Mouse (Mus musculus) heart, postnatal 4 days (tissue): Measurements from ENCODE around the gene Cdh26. TPM values are rescaled to one million over a fixed set of nuclear protein-coding genes. Genes with fewer than 3 reads are reported as not detected.

Experiments
- DNase-seq: peaks from one replicate; pipeline ENCODE4 v3.0.0; 2021
- total RNA-seq, 2 experiments: library from RNA; stranded (reverse); gene quantifications; 2 replicates each; pipeline ENCODE4 v1.2.3; 2021

The Cdh26 gene
- total RNA-seq = under 1 TPM; 0.12 to 0.25 TPM

GRCm38 (mm10) chr2:178430231-178430630 is at the start of gene Cdh26:
Cdh26 (plus strand) TSS chr2:178430531.
- no peak for DNase-seq

DNA sequence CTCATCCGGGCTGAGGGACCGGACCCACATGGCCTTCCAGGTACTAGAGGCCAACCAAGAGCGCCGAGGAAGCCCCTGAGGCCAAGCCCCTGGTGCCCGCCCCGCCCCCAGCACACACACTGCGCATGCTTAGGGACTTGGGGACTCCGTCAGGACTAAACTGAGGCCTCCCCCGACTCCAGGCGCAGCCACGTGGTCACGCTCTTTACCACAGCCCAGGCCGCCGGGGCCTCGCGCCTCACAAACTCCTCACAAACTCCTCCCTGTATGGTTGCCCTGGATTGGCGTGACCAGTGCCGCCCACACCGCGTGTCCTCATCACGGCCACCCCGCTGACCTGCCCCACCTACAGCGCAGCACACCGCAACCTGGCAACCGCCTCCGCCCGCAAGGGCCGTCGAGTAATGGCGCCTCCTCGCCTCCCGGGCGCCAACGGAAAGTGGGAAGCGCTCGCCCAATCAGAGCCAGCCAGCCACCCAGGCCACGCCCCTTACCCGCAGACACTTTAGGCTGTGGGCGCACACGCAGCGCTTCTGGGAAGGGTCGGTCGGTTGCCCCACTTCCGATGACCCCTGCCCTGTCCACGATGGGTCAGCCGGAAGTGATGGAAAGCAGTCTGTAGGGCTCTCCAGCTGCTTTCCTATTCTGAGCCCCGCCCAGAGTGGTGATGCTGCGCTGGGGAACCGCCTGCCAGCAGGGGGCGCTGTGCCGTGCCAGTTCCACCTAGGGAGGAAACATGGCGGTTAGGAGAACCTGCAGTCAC is 23.1 kb upstream of the Cdh26 start, which contains the start of gene Sycp2:
Gene Sycp2, minus strand, starts transcription at position 633 of the 763 bp plus-strand sequence.
- no peak for DNase-seq

DNA sequence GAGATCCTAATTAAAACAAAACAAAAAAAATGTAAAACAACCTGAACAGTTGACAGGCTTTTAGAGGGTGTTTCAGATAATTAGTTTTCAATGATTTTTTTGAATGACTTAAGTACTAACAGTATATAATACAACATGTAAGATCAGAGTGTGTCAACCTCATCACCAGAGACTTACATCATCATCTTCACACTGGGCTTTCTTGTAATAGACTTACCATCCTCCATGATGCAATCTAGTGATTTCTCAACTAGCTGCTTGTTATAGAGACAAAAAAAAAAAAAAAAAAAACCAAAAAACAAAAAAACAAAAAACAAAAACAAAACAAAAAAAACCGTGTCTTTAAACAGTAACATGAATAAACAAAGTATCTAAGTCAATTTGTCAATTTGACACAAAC is 21.3 kb upstream of the Cdh26 start:
- no peak for DNase-seq

GRCm38 (mm10) chr2:178410286-178410685 is 20.0 kb upstream of the Cdh26 start:
- no peak for DNase-seq

GRCm38 (mm10) chr2:178412598-178412997 is 17.7 kb upstream of the Cdh26 start:
- DNase-seq = peak; percentile 68

- no peak for DNase-seq
Measured at GRCm38 (mm10) chr2:178413081-178413480, 17.2 kb upstream of the Cdh26 start.

DNA sequence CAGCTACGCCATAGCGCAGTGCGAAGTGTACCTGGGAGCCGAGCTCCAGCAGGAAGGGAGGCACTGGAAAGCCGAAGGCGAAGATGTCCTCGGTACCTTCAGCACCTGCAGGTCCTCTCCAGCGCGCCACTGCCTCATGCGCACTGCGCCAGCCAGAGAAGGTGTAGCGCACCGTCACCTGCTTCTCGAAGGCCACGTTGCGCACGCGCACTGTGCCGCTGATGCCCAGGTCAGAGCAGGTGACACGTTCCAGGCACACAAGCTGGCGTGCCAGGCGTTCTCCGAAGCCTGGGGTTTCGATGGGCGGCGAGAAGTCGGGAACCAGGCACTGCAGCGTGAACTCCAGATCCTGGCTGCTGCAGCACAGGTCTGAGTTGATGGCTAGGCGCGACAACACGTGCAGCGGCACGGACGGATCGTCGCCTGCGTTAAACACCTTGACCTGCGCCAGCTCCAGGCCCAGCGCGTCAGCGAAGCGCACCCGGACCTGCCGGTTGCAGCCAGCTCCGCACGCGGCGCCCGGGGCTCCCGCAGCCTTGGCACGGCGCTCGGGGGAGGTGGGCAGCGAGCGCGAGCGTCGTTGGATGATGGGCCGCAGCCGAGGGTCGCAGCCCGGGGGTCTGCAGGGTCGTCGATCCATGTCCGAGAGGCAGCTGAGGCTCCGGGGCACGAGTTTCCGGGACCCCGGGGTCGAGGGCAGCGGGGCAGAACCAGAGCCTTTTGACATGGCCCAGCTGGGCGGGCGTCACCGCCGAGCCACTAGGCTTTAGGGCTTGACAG is 16.7 kb upstream of the Cdh26 start:
- DNase-seq = peak; percentile 49

DNA sequence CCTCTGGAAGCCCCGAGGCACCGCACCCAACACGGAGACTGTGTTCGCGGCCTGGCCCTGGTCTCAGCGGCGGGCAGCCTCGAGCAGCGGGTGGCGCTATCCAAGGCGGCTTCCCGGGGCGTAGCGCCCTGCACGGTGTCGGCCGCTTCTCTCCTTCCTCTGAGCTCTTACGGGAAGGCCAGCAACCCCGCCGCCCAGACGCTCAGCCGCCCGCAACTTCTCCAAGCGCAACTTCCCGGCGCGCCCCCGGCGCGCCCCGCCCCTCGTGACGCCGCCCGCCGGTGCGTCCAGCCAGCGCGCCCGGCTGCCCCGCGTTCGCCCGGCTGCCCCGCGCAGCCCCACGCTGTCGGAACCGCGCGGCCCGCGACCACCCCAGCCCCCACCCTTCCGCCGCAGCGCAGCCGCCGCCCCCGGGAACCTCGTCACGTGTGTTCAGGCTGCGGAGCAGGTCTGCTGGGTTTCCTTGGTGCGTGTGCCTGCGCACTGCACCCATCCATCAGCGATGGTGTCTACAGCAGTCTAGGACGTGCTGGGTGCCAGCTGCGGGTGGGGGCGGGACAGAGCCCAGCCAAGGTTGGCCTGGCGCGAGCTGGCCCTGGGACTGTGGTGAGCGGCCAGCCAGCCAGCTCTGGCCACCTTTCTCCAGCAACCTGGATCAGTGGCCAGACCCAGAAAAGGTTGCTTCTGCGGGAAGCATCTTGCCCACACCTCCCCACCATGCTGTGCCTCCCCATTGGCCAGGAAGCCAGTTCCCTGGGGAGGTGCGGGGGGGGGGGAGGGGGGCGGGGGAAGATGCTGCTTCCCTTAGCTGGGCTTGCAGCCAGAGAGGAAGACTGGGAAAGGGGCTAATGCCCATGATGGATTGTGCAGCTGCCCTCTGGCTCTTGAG is 15.8 kb upstream of the Cdh26 start, which contains the start of the genes Ppp1r3d and Fam217b:
Gene Ppp1r3d, minus strand, starts transcription at position 212 of the 889 bp plus-strand sequence.
Gene Fam217b, plus strand, starts transcription at position 264 of the 889 bp plus-strand sequence.
- DNase-seq = peak; percentile 66

GRCm38 (mm10) chr2:178415150-178415448 is 15.2 kb upstream of the Cdh26 start:
- DNase-seq = no peak

GRCm38 (mm10) chr2:178416427-178416826 is 13.9 kb upstream of the Cdh26 start:
- DNase-seq = no peak

DNA sequence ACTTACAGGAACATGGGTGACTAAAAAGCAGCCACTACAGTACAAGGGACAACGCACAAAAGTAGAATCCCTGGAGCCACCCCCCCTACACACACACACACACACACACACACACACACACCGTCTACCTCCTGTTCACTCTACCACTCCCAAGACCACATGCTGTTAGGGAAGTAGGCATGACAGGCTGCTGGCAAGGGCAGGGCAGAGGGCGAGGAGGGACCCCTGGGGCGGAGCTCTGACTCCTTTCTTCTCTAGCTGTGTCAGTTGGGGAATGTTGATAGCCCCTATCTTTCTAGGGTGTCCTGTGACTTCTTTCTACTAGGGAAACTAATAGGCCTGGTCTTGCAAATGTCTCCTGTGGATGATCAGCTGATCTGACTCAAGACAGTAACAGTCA is 13.4 kb upstream of the Cdh26 start:
- no peak for DNase-seq

- no peak for DNase-seq
Measured at GRCm38 (mm10) chr2:178420576-178420975, 9.8 kb upstream of the Cdh26 start.

DNA sequence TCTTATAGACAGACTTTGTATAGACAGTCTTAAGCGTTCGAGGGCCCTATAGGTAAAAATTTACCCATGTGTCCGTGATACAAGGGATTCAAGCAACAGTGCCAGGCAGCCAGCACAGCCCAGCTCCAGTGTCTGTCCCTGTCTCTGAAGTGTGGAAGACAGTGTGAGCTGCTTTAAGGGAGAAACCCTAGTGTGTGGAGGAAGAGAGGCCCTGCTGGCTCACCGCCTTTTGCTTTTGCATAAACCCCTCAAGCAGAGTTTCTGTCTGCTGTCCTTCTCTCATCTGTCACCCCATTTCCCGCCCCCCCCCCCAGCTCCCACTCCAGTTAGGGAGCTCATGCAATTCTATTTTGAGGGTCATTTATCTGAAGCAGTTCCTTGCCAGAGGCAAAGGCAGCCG is 8.7 kb upstream of the Cdh26 start:
- DNase-seq = no peak

DNA sequence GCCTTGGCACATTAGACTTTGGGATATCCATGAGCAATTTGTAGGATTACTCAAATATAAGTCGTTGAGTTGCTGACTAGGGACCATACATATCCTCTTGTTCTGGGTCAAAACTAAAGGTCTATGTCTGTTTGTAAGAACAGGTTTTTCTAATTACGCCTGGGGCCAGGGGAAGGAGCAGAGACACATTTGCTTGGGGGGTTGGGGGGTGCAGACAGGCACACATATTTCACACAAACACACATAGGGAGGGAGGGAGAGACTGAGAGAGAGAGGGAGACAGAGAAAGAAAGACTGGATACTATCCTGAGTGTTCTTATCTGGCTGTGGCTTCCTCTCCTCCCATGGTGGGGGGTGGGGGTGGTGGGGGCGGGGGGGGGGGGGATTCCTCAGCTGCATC is 8.1 kb upstream of the Cdh26 start:
- DNase-seq = no peak

DNA sequence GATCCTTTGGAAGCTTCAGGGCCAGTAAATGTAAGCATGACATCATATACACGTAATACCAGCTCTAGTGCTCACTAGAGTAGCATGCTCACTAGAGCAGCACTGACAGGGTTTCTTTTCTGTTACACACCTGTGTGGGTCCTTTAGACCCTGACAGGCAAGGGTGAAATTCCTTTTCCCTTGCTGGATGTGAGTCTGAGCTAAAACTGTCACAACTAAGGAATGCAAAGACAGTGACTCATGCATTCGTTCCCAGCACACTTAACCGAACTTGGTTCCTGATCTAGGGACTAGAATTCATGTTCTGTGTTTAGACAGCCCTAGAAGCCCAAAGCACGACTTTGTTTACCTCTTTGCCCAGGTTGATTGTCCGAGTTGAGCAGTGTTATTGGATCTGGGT is 7.1 kb upstream of the Cdh26 start:
- no peak for DNase-seq

DNA sequence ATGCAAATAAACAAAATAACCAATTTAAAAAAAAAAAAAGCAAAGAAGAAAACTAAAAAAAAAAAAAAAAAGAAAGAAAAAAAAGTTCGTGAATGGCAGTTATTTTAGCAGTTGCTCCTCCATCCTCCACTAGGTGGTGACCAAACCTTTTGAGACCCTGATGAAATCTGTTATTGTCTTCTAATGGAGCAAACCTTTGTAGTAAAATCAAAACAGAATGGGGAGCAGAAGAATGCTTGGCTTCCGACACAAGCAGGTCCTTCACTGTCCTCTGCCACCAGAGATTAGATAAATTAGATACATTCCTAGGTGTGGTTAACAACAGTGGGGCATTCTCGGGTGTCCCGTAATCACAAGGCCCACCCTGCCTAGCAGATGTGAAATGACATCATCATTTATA is 4.1 kb upstream of the Cdh26 start:
- DNase-seq = peak; percentile 39

DNA sequence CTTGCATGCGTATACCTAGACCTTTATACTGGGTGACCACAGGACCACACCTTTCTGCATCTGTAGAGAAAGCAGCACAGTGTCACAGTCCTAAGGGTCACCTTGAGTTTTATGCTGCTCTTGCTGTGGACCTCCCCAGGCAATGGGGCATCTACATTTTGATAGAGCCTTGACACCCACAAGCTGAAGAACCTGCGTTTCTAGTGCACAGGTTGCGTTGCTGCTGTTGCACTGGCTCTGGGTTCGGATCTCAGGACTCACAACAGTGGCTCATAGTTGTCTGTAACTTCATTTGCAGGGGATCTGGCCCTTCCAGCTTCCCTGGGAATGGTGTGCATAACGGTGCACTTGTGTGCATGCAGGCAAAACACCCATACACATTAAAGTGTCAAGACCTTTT is 3.1 kb upstream of the Cdh26 start:
- no peak for DNase-seq

DNA sequence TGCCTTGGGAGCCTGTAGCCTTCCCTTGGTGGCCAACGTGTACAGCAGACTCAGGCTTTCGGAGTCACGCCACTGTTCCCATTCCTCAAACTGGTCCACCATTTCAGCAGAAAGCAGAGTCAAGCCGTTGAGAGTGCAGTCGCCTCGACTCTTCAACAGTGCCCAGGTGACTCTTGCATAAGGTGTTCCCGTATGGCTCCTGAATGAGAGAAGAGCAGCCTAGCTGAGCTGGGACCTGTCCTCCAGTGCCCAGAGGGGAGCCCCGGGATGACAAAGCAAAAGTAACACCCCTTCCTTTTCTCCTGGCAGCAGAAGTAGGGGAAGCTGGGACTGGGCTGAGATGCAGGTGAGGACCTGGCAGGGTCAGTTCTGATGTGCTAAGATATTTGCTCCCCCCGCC is 2.1 kb upstream of the Cdh26 start:
- no peak for DNase-seq

GRCm38 (mm10) chr2:178428676-178429075 is 1.7 kb upstream of the Cdh26 start:
- DNase-seq = no peak

GRCm38 (mm10) chr2:178429426-178429825 is 905 bp upstream of the Cdh26 start:
- no peak for DNase-seq

GRCm38 (mm10) chr2:178433495-178433894 is 3.2 kb downstream of the Cdh26 start:
- no peak for DNase-seq

DNA sequence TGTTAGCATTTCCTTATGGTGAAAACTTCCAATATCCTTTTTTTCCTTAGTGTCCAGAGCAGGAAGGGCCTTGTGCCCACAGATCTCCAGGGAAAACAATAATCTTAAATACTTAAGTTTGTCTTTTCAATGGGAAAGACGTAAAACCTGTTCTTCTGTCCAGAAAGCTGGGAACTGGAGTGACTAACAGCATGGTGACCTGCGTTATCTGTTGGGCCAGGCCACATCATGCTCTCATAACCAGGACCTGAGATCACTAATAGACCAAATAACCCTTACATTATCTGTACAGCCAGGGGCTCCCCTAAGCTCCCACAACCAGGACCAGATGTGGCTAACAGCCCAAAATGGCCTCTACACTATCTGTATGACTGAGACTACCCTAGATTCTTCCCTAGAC is 3.6 kb downstream of the Cdh26 start:
- DNase-seq = no peak

- no peak for DNase-seq
Measured at GRCm38 (mm10) chr2:178437311-178437710, 7.0 kb downstream of the Cdh26 start.
